Mouse (Mus musculus) CD4-positive, CD25-positive, alpha-beta regulatory T cell, adult 2 months (primary cell): Measurements from ENCODE around the gene Nrgn.

Experiments
- DNase-seq: peaks from one replicate; pipeline ENCODE4 v3.0.0-alpha.2; 2012; ENCODE audit warnings: low read depth, low spot score

Gene Nrgn

DNA sequence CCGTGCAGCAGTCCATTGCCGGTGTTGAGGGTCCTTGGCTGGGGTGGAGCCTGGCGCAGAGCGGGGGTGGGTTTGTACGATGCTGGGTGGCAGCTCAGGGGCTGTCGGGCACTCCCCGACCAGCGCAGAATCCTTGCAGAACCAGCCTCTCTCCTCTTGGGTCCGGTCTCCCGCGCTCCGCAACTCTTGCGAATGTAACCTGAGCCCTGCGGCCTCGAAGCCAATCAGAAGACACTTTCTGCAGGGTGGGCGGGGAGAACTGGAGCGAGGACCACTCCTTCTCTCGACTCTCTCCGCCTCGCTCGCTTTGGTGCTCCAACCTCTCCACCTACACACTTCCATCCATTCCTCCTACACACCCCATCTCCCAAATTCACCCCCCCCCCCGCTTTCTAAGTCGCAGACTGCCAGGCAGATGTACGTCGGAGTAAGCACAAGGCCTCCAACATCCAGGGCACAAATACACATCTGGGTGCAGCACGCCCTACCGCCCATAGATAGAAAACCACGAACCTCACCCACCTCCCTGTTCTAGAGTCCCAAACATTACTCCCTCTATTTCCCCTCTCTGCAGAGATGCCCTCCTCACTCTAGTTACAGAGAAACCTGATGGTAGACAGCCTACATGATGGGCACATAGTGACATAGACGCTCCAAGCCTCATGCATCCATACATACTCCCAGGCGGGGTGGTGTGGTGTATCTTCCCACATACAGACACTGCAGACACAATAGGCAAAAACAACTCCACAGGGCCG is at the start of gene Nrgn:
Gene Nrgn (minus strand): TSS at position 369 of the 758 bp plus-strand sequence.
- DNase-seq = peak; percentile 61

DNA sequence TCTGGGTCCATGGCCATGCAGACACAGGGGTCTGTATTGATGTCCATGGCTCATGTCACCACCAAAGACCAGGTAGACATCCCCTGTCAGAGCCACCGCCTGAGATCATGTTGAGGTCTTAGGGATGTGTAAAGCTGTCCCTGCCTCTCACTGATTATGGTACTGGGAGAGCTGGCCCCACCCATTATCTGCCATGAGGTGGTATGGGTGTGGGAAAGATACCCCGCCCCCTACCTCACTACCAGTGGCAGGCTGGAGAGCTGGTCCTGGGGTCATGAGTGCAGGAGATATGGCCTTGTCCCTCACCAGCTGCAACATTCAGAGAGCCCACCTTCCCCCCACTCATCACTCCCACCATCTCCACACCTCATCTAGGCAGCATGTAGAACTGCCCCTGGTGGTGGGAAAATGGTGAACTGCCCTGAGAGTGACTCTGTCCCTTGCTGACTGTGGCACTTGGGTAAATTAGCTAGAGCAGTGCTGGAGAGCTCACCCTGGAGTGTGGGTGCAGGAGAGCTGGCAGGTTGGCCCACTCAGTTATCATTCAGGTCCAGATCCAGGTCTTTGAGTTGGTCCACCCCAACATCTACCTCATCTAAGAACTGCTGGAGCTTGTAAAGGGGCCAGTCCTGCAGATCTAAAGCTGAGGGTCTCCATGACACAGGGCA is 48.0 kb upstream of the Nrgn start:
- no peak for DNase-seq

DNA sequence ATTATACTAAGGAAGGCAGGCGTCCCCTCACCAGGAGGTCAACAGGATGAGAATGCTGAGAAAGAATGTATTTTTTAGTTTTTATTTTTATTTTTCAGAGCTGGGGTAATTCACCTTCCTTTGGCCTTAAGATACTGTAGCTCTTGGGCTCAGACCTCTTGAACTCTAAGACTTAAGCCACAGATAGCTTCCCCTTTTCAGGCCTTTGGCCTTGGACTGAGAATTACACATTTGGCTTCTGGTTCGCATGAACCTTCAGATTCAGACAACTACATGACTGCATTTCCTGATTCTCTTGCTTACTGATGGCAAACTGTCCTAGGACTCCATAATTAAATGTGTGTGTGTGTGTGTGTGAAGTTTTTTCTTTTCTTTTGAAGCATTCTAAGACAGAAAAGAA is 45.9 kb upstream of the Nrgn start:
- no peak for DNase-seq

DNA sequence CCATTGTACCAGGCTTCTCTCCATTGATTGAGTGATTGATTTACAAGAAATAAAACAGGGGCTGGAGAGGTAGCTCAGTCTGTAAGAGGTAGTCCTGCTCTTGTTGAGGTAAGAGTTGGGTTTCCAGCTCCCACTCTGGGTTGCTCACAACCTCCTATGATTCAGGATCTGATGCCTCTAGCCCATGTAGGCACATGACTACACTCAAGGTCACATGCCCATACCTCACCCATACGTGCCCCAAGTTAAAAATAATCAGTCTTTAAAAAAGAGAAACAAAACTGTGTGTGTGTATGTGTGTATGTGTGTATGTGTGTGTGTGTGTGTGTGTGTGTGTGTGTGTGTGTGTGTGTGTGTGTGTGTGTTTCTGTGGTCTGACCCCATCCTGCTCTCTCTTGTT is 42.9 kb upstream of the Nrgn start:
- DNase-seq = no peak

GRCm38 (mm10) chr9:37593690-37594089 is 41.0 kb upstream of the Nrgn start:
- no peak for DNase-seq

- no peak for DNase-seq
Measured at GRCm38 (mm10) chr9:37592633-37593032, 39.9 kb upstream of the Nrgn start.

GRCm38 (mm10) chr9:37592025-37592424 is 39.3 kb upstream of the Nrgn start:
- no peak for DNase-seq

- DNase-seq = no peak
Measured at GRCm38 (mm10) chr9:37590381-37590780, 37.7 kb upstream of the Nrgn start.

DNA sequence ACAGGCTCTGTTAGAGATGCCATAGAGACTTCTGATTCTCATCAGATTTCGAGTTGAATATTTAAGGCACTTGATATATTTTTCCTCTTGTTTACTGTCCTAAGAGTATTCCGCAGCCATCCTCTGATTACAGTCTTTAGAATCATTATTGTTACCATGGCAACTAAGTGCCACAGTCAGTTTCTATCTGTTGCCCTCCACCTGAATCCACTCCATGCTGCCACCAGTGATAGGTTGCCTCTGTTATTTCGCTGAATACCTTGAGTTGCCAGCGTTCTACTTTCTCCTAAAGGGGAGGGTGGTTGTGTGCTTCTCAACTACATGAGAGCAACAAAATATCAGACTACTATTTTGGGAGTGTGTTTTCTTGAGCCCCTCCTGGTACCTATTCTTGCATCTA is 34.0 kb upstream of the Nrgn start:
- DNase-seq = no peak

DNA sequence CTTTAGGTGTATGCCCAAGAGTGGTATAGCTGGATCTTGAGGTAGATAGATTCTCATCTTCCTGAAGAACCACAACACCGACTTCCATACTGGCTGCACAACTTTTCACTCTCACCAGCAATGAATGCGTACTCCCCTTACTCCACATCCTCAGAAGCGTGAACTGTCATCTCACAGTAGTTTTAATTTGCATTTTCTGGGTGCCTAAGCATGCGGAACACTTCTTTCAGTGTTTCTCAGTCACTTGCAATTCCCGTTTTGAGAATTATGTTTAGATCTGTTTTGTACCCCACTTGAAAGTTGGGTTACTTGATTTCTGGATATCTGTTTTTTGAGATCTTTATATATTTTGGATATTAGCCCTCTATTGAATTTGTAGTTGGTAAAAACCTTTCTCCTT is 30.9 kb upstream of the Nrgn start:
- no peak for DNase-seq

DNA sequence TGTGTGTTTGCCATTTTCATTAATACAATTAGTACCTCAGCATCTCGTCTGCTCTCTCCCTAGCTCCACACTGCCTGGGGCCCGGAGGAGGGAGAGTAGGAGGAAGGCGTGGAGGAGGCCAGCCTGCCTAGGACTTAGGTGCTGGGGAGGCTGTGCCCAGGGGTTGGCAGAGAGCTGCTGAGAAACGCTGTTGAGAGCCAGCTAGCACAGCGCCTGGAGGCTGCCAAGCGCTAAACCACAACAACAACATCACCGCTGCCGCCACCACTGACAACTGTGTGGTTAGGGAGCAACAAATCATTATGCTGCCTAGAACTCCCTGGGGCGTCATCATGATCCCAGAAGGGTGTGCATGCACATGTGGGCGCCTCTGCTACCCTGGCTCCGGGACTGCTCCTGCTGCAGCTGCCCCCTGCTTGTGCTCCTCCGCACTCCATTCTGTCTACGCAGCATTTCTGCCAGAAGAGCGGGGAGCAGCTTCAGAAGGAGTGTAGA is 23.8 kb upstream of the Nrgn start:
- DNase-seq = no peak

- no peak for DNase-seq
Measured at GRCm38 (mm10) chr9:37572204-37572876, 19.6 kb upstream of the Nrgn start.

- no peak for DNase-seq
Measured at GRCm38 (mm10) chr9:37569231-37569835, 16.6 kb upstream of the Nrgn start.

DNA sequence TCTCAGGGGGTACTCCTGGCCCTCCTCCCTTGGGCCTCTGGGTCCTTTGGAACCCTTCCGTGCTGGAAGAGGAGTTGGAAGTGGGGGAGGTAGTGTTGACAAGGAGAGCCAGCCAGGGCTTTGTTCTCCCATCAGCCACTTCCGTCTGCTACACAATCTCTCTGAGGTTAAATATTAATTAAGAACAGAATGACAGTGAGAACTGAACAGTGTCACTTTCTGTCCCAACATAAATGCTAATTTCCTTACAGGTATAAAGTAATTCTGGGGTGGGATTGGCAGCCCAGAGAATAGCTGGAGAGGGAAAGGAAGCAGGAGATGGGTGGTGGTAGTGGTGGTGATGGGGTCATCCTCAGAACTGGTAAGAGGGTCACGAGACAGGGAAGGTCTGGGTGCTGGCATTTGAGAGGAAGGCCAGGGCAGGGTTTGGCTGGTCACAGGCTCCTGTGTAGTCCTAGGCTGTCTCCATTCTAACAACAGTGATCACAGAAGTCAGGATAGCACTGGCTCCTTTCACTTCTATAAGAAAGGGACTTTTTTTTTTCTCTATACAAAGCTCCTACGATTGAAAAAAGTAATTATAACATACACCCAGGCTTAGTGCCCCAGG is 16.0 kb upstream of the Nrgn start:
- no peak for DNase-seq

- DNase-seq = no peak
Measured at GRCm38 (mm10) chr9:37567892-37568604, 15.3 kb upstream of the Nrgn start.

DNA sequence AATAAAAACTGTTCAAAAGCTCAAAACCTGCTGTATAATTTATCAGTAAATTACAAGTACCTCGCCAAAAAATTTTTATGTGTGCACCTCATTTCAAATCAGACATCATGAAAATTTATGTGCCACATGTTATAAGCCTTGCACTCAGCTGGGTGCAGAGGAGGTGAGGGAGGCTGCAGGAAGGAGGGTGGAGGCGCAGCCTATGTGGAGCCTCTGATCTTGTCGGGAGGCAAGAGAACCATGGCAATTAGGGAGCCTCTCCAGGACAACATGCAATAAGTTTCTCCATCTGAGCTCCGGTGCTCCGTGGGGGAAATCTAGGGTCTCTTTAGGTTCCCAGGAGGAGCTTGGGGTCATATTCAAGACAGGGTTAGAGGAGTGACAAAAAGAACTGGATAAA is 14.8 kb upstream of the Nrgn start:
- DNase-seq = no peak

- no peak for DNase-seq
Measured at GRCm38 (mm10) chr9:37567019-37567418, 14.3 kb upstream of the Nrgn start.

DNA sequence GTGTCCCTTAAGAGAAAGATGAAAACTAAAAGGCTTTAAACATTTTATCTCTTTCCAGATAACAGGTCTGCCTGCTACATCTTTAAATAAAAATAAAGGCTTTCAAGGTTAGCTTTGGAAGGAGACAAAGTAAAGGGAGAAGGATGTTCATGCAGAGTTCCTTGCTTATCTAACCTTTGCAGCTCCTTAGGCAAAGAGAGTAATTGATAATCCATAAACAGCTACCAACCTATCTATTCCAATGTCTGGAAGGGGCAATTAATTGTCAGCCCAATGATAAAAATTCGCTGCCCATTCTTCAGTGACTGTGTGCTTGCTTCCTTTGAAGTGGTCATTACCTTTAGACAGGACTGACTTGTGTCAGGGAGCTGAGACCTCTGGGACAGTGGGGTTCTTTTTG is 11.1 kb upstream of the Nrgn start:
- no peak for DNase-seq

DNA sequence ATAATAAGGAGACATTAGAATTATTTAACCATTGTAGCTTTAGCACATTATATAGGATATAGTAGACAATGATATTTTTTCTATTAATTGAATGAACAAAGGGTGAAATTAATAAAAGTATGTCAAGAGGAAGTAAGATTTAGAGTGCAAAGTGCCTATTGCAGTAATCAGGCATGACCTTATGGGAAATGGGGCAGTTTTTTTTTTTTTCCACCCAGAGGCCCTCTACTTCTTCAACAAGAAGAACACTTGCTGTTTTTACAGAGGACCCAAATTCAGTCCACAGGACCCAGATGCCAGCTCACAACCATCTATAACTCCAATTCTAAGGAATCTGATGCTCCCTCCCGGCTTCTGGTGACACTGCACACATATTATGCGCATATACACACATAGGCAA is 7.9 kb upstream of the Nrgn start:
- DNase-seq = no peak

DNA sequence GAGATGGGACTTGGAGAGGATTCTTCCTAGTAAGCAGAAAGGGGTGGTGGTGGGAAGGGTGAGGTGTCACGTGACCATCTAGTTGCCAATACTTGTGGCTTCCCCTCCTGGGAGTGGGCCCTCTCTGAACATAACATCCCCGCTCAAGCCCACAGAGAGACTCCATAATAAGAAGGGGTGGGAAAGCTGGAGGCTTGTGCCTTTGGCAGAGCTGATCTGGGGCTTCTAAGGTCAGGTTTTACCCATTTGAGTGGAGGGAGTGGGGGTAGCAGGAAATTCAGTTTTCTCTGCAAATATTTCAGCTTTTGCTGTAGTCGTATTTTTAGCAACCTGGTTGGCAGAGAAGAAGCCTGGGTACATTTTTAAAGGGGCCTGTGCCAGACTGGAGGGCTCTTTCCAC is 3.7 kb upstream of the Nrgn start:
- no peak for DNase-seq
